Mouse (Mus musculus): ENCODE results near the gene Tlr12. TPM values are rescaled to one million over a fixed set of nuclear protein-coding genes. Genes with fewer than 3 reads are reported as not detected.
A peak's percentile ranks its signal among the peaks of the same experiment; 100 is the strongest.
"Not testable (repeated sequence)": the region's sequence is repeated elsewhere in the genome, so short reads cannot be mapped to it uniquely, and the experiment has no call there.

The Tlr12 gene
- total RNA-seq, 1 experiment from 2014 or later: 0.25 TPM

DNA sequence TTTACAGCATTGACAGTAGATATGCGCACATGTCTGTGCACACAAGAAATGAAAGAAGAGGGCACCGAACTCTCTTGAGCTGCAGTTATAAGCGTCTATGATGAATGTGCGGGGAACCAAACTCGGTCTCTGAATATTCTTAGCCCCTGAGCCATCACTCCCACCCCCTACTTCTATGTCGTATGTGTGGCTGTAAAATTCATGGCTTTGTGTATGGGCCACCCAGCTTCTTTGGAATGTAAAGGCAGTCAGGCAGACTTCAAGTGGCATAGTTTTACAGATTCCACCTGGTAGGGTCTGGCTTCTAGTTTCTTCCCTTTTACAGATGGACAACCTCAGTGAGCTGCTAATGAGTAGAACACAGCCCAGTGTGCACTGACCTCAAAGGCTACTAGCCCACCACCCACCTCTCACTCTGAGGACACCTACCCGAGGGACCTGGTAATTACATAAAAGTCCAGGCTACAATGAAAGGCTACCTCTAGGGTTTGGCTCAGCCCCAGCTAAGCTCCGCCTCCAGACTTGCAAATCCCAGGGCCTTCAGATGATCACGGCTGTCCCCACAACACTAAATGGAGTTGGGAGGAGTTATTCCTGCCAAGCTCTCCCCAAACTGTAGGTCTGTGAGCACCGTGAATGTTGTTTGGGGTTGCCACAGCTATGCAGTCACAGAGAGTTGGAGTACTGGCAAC lies 17.6 kb upstream of the Tlr12 start:
- ATAC-seq (replicated peaks in 1 of 2; ENCODE audit: insufficient read depth in 1 of 2, low FRiP score in 2 of 2, low TSS enrichment in 1 of 2, low read depth in 1 of 2, poor library complexity in 2 of 2, severe bottlenecking in 2 of 2): 0 out of 4 replicates have a peak, but pooled peaks of 1 of the 2 experiments have one; percentile 13

- peak in 1 of 2 experiments; percentile 37; a peak in 1 of 4 replicates for ATAC-seq (replicated peaks in 1 of 2; ENCODE audit: insufficient read depth in 1 of 2, low FRiP score in 2 of 2, low TSS enrichment in 1 of 2, low read depth in 1 of 2, poor library complexity in 2 of 2, severe bottlenecking in 2 of 2)
These were observed 17.0 kb upstream of the Tlr12 start for GRCm38 (mm10) chr4:128635451-128635850.

DNA sequence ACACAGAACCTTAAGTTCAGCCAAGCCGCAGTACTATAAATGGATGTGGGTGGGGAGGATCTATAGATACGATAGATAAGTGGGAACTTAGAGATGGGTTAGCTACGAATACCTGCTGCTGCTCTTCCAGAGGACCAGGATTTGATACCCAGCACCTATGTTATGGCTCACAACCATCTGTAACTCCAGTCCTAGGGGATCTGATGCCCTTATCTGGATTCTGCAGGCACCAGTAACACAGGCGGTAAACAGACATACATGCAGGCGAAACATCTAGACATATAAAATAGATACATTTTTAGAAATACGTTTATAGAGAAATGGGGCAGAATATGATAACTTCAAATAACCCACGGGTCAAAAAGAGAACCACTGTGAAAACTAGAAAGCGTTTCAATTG lies 2.7 kb upstream of the Tlr12 start:
- no peak for ATAC-seq (replicated peaks in 1 of 2; ENCODE audit: insufficient read depth in 1 of 2, low FRiP score in 2 of 2, low TSS enrichment in 1 of 2, low read depth in 1 of 2, poor library complexity in 2 of 2, severe bottlenecking in 2 of 2)

DNA sequence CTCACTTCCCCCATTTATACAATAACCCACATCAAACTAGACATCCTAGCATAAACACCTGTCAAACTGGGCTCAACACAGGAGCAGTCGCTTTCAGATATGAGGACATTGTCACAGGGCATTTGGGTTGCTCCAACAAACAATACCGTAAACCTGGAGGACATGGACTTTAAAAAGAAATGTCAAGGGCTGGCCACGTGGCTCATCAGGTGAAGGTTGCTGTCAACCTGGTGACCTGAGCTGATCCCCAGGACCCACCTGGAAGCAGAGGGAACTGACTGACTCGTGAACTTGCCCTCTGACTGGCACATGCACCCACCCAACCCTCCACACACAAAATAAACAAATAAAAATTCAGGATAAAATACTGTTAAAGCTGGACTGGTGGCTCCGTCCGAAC lies 2.2 kb upstream of the Tlr12 start:
- no peak for ATAC-seq (replicated peaks in 1 of 2; ENCODE audit: insufficient read depth in 1 of 2, low FRiP score in 2 of 2, low TSS enrichment in 1 of 2, low read depth in 1 of 2, poor library complexity in 2 of 2, severe bottlenecking in 2 of 2)

DNA sequence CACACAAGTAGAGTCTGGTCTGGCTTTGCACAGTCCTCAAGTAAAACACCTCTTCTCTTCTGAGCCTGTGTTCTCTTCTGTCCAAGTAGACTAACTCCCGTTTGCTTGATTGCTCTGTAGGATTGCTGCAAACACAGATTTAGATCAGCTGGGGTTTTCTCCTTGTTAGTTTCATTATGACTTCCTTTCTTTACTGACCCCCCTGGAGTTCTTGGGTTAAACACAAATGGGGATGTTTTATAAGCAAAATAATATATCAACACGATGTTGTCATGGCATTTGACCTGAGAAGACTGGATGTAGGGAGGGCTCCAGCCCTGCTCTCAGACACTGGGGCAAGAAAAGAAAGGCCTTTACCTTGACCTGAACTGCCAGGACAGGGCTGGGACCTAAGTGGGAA lies 544 bp upstream of the Tlr12 start:
- no peak for ATAC-seq (replicated peaks in 1 of 2; ENCODE audit: insufficient read depth in 1 of 2, low FRiP score in 2 of 2, low TSS enrichment in 1 of 2, low read depth in 1 of 2, poor library complexity in 2 of 2, severe bottlenecking in 2 of 2)

DNA sequence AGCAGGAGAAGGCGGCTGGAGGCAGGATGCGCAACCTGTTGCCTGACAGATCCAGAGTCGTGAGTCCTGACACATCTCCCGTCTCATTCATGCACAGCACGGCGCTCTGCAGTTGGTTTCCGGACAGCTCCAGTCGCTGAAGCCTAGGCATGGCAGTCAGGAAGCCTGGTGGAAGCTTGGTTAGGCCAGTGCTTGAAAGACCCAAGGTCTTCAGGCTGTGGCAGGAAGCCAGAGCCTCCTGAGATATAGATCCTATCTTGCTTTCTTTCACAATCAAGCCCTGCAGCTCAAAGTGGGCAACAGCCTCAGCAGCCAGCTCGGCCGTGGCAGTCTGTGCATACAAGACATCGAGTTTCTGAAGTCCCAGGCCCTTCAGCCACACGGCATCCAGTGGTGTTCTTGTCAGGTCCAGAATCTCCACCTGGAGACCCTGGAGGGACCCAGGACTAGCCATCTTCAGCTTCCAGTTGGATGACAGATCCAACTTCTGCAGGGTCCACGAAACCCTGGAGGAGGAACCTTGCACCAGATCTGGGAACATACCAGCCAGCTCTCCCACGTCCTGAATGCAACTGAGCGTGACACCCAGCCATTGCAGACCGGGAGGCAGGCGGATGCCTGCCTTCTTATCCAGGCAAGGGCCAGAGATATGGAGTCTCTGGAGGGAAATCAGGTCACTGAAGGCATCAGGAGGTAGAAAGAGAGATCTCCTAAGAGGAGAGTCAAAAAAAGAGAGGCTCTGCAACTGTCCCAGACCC lies 877 bp downstream of the Tlr12 start:
- ATAC-seq (replicated peaks in 1 of 2; ENCODE audit: insufficient read depth in 1 of 2, low FRiP score in 2 of 2, low TSS enrichment in 1 of 2, low read depth in 1 of 2, poor library complexity in 2 of 2, severe bottlenecking in 2 of 2): peak; percentile 74 to 80

DNA sequence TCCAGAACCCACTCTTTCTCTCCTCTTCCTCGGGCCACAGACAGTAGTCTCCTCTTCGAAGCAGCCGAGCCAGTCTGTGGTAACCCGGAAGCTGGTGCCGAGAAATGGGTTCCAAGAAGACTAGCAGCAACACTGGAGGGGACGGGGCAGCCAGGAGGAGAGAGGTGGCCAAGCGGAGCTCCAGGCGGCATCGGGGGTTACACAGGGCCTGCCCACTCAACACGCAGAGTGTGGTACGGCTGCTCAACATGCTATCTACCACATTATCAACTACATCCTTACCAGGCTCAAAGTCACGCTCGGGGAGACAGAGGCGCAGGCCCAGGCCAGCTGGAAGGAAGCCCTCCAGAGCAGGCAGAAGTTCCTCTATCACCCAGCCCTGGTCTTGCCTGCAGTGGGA lies 2.7 kb downstream of the Tlr12 start:
- peak in 1 of 2 experiments; percentile 19; a peak in 1 of 4 replicates for ATAC-seq (replicated peaks in 1 of 2; ENCODE audit: insufficient read depth in 1 of 2, low FRiP score in 2 of 2, low TSS enrichment in 1 of 2, low read depth in 1 of 2, poor library complexity in 2 of 2, severe bottlenecking in 2 of 2)

GRCm38 (mm10) chr4:128613326-128613725 lies 5.1 kb downstream of the Tlr12 start:
- no peak for ATAC-seq (replicated peaks in 1 of 2; ENCODE audit: insufficient read depth in 1 of 2, low FRiP score in 2 of 2, low TSS enrichment in 1 of 2, low read depth in 1 of 2, poor library complexity in 2 of 2, severe bottlenecking in 2 of 2)

DNA sequence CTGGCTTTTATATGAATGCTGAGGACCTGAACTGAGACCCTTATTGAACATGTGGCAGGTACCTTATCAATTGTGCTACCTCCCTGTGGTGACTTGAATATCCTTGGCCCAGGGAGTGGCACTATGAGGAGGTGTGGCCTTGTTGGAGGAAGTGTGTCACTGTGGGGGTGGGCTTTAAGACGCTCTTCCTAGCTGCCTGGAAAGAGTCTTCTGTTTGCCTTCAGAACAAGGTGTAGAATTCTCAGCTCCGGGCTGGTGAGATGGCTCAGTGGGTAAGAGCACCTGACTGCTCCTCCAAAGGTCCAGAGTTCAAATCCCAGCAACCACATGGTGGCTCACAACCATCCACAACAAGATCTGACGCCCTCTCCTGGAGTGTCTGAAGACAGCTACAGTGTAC lies 6.7 kb downstream of the Tlr12 start:
- not testable (repeated sequence) for ATAC-seq (replicated peaks in 1 of 2; ENCODE audit: insufficient read depth in 1 of 2, low FRiP score in 2 of 2, low TSS enrichment in 1 of 2, low read depth in 1 of 2, poor library complexity in 2 of 2, severe bottlenecking in 2 of 2)

DNA sequence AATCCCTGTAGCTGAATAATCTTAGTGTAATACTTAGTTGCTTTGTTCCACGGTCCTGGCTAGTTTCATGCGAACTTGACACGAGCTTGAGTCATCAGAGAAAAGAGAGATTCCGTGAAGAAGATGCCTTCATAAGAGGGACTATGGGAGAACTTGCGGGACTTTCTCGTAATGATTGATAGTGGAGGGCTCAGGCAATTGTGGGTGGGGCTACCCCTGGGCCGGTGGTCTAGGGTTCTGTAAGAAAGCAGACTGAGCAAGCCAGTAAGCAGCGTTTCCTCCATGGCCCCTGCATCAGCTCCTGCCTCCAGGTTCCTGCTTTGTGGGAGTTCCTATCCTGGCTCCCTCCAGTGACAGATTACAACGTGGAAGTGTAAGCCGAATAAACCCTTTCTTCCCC lies 7.7 kb downstream of the Tlr12 start:
- ATAC-seq (replicated peaks in 1 of 2; ENCODE audit: insufficient read depth in 1 of 2, low FRiP score in 2 of 2, low TSS enrichment in 1 of 2, low read depth in 1 of 2, poor library complexity in 2 of 2, severe bottlenecking in 2 of 2): no peak

DNA sequence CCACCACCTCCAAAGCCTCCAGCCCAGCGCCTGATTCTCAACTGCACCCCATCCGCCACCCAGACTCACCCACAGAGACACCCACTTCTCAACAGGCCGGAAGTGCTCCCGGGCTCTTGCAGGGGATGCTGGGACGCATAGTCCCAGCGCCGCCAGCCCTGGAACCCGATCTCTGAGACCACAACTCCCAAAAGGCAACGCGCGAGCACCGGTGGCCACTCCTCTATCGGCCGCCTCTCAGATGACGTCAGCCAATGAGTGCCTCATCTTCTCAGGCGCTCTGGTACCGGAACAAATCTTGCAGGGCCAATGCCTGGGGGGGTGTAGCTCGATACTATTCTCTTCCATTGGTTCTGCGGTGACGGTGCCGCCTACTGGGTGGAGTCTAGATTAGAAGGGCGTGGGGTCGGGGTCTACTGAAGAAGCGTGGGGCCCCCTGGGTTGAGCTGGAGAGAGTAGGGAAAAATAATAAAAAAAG lies 8.5 kb downstream of the Tlr12 start, which contains the start of gene Zscan20:
TSS of gene Zscan20 (minus strand) at position 174 of the 478 bp plus-strand sequence.
- ATAC-seq (replicated peaks in 1 of 2; ENCODE audit: insufficient read depth in 1 of 2, low FRiP score in 2 of 2, low TSS enrichment in 1 of 2, low read depth in 1 of 2, poor library complexity in 2 of 2, severe bottlenecking in 2 of 2): peak; percentile 96 to 98

- ATAC-seq (replicated peaks in 1 of 2; ENCODE audit: insufficient read depth in 1 of 2, low FRiP score in 2 of 2, low TSS enrichment in 1 of 2, low read depth in 1 of 2, poor library complexity in 2 of 2, severe bottlenecking in 2 of 2): peak; percentile 3 to 14; a peak in 1 of 4 replicates
These were observed 9.0 kb downstream of the Tlr12 start for GRCm38 (mm10) chr4:128609276-128609924.

DNA sequence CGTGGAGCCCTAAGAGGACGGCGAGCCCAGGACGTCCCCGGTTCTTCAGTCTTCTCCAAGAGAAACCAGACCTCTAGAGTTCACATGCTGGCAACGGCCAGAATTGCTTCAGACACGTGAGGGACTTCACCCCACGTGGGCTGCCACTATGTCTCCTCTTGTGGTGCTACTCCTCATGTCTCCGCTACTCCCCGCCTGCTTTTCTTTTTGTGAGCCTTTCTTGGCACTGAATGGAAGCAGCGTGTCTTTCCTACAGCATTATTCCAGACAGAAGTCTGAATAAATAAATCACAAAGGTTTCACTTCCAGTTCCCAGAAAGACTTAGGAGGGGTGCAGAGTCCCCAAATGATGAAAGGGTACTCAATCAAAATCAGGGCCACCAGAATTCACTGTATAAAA lies 10.8 kb downstream of the Tlr12 start:
- no peak for ATAC-seq (replicated peaks in 1 of 2; ENCODE audit: insufficient read depth in 1 of 2, low FRiP score in 2 of 2, low TSS enrichment in 1 of 2, low read depth in 1 of 2, poor library complexity in 2 of 2, severe bottlenecking in 2 of 2)

GRCm38 (mm10) chr4:128606586-128606985 lies 11.8 kb downstream of the Tlr12 start:
- ATAC-seq (replicated peaks in 1 of 2; ENCODE audit: insufficient read depth in 1 of 2, low FRiP score in 2 of 2, low TSS enrichment in 1 of 2, low read depth in 1 of 2, poor library complexity in 2 of 2, severe bottlenecking in 2 of 2): no peak

GRCm38 (mm10) chr4:128597801-128598560 lies 20.4 kb downstream of the Tlr12 start:
- ATAC-seq (replicated peaks in 1 of 2; ENCODE audit: insufficient read depth in 1 of 2, low FRiP score in 2 of 2, low TSS enrichment in 1 of 2, low read depth in 1 of 2, poor library complexity in 2 of 2, severe bottlenecking in 2 of 2): no peak

GRCm38 (mm10) chr4:128594062-128594461 lies 24.4 kb downstream of the Tlr12 start:
- ATAC-seq (replicated peaks in 1 of 2; ENCODE audit: insufficient read depth in 1 of 2, low FRiP score in 2 of 2, low TSS enrichment in 1 of 2, low read depth in 1 of 2, poor library complexity in 2 of 2, severe bottlenecking in 2 of 2): no peak

GRCm38 (mm10) chr4:128593286-128593685 lies 25.1 kb downstream of the Tlr12 start:
- ATAC-seq (replicated peaks in 1 of 2; ENCODE audit: insufficient read depth in 1 of 2, low FRiP score in 2 of 2, low TSS enrichment in 1 of 2, low read depth in 1 of 2, poor library complexity in 2 of 2, severe bottlenecking in 2 of 2): no peak

Data from hematopoietic stem cell, adult 5-6 weeks (primary cell).